ENCODE assay signal across 22 mouse cellular contexts in the genomic region with DNA sequence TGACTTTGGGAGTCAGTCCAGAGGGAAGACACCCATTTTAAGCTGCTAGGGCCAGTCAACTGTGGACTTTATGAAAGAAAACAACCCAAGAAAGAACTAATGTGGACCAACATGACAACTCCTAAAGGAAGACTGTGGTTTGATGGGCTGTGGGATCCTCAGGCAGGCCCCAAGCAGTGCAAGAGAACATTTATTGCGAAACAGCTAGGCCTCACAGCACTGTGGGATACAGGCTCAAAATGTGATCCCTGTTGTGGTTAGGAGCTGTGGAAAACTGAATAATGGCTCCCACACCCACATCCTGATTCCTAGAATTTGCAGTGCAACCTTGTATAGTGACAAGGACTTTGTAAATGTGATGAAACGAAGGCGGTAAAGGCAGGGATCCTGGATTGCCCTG.
DNase-seq lines count a peak whose midpoint lies in the region; ATAC-seq lines count a peak whose summit lies in the region.
"Had no signal": no experiment of that assay in that cellular context is flagged by ENCODE, and none has a peak within 500 bp of the region (broad histone marks: within the 10 kb centered on the region; RNA-seq: fewer than 3 reads in every experiment).

No protein-coding gene starts in this region.

- no peak overlapping the region for H3K4me3 ChIP-seq in heart, embryonic 10.5 days
- H3K4me3 ChIP-seq in heart, embryonic 11.5 days (ENCODE audit: low read depth, low read length): no peak overlapping the region
- H3K4me3 ChIP-seq: embryonic facial prominence, embryonic 13.5 days; forebrain, embryonic 10.5 days; heart, embryonic 12.5 days; hindbrain, embryonic 10.5 days; intestine, embryonic 15.5 days had no signal

- no peaks in the 10 kb centered on the region for H3K9me3 ChIP-seq in heart, embryonic 10.5 days
- peaks cover 3% of the 10 kb centered on the region; the same call in 1 of the 2 replicates for H3K9me3 ChIP-seq in heart, embryonic 11.5 days (replicated peaks; ENCODE audit: control insufficient read depth, low read length)
- H3K9me3 ChIP-seq: embryonic facial prominence, embryonic 13.5 days; heart, embryonic 12.5 days; intestine, embryonic 15.5 days had no signal

- H3K27me3 ChIP-seq in heart, embryonic 10.5 days (ENCODE audit: insufficient read depth, poor library complexity, severe bottlenecking): no peaks in the 10 kb centered on the region
- H3K27me3 ChIP-seq in heart, embryonic 11.5 days (ENCODE audit: control insufficient read depth, insufficient read depth, low read length): no peaks in the 10 kb centered on the region
- H3K27me3 ChIP-seq: CH12.LX; embryonic facial prominence, embryonic 13.5 days; heart, embryonic 12.5 days; intestine, embryonic 15.5 days had no signal

- H3K9ac ChIP-seq in heart, embryonic 11.5 days (ENCODE audit: low read depth, low read length): no peak overlapping the region
- H3K9ac ChIP-seq: embryonic facial prominence, embryonic 13.5 days; heart, embryonic 12.5 days; hindbrain, embryonic 14.5 days; intestine, embryonic 15.5 days had no signal

- no peak for ATAC-seq in heart, embryonic 11.5 days (replicated peaks; ENCODE audit: insufficient number of reproducible peaks, low FRiP score, low TSS enrichment)
- ATAC-seq in granulocyte monocyte progenitor cell, adult 5-6 weeks (replicated peaks; ENCODE audit: poor library complexity, severe bottlenecking): peak; percentile 73
- ATAC-seq: forebrain, embryonic 16.5 days; intestine, embryonic 15.5 days had no signal

- H3K4me2 ChIP-seq in heart, embryonic 11.5 days: no peak overlapping the region
- H3K4me2 ChIP-seq: embryonic facial prominence, embryonic 13.5 days; heart, embryonic 12.5 days; hindbrain, embryonic 14.5 days; intestine, embryonic 15.5 days had no signal

- H3K36me3 ChIP-seq in heart, embryonic 10.5 days: no peaks in the 10 kb centered on the region
- H3K36me3 ChIP-seq in heart, embryonic 11.5 days (ENCODE audit: control insufficient read depth, insufficient read depth, low read length): no peaks in the 10 kb centered on the region
- H3K36me3 ChIP-seq: embryonic facial prominence, embryonic 13.5 days; forebrain, embryonic 10.5 days; heart, embryonic 12.5 days; hindbrain, embryonic 10.5 days; intestine, embryonic 15.5 days had no signal

- H3K4me1 ChIP-seq in heart, embryonic 10.5 days: no peaks in the 10 kb centered on the region
- H3K4me1 ChIP-seq in heart, embryonic 11.5 days (ENCODE audit: control insufficient read depth, insufficient read depth, low read length): no peaks in the 10 kb centered on the region
- H3K4me1 ChIP-seq: heart, embryonic 12.5 days; hindbrain, embryonic 10.5 days; intestine, embryonic 15.5 days had no signal

- H3K27ac ChIP-seq in heart, embryonic 10.5 days: no peak overlapping the region
- no peak overlapping the region for H3K27ac ChIP-seq in heart, embryonic 11.5 days (ENCODE audit: low read depth, low read length)
- H3K27ac ChIP-seq: embryonic facial prominence, embryonic 13.5 days; forebrain, embryonic 10.5 days; hindbrain, embryonic 10.5 days; hindbrain, embryonic 14.5 days; intestine, embryonic 15.5 days had no signal

- DNase-seq in heart, embryonic 10.5 days (ENCODE audit: low spot score): peak; percentile 41
- peak; percentile 16 for DNase-seq in Muller cell, postnatal 12 days (ENCODE audit: inconsistent ontology term)
- no peak for DNase-seq in layer of hippocampus, postnatal 14 days (ENCODE audit: low spot score in 2 of 2)
- DNase-seq in frontal cortex, postnatal 10 days (ENCODE audit: low spot score in 2 of 2): no peak
- no peak for DNase-seq in lung, postnatal 14 days
- DNase-seq: adrenal gland, adult 8-10 months; B cell, adult 2 months; cerebellum, adult 11 months; cerebellum, adult 8-10 months; cerebellum, postnatal 14 days; gastrocnemius, postnatal 14 days; kidney, adult 18-20 months had no signal

- 92% methylated on average over 3 of the region's 3 CpGs for WGBS in heart, embryonic 10.5 days
- 83% methylated on average over 3 of the region's 3 CpGs for WGBS in heart, embryonic 11.5 days (ENCODE audit: insufficient replicate concordance)

Comparison
In these comparisons a context has a peak if more than half of its experiments do, and no peak if none do; other contexts are left out.
1. DNase-seq: peak in heart, embryonic 10.5 days (single experiment) and Muller cell, postnatal 12 days (single experiment); none in layer of hippocampus, postnatal 14 days (0 of 2), frontal cortex, postnatal 10 days (0 of 2) and lung, postnatal 14 days (single experiment).